Mouse (Mus musculus): ENCODE data around the gene Lrrc75a. TPM values are rescaled to one million over a fixed set of nuclear protein-coding genes. Genes with fewer than 3 reads are reported as not detected.

The Lrrc75a gene
- polyA plus RNA-seq, 1 experiment from 2014 or later = 4.7 TPM

- Histone ChIP-seq H3K27ac (peak overlapping the region; percentile 93), H3K79me2 (ENCODE audit: inconsistent target) (peaks cover 27% of the 10 kb centered on the region), H3K36me3 (ENCODE audit: inconsistent target) (peaks cover 51% of the 10 kb centered on the region), H3K4me3 (ENCODE audit: inconsistent target) (peak overlapping the region; percentile 82)
- WGBS (ENCODE audit: missing documents) = 0% methylated on average over 13 of the region's 13 CpGs
Measured at GRCm38 (mm10) chr11:62603312-62604056, 44.8 kb downstream of the Lrrc75a start.

- Histone ChIP-seq H3K27ac (peak overlapping the region; percentile 93), H3K79me2 (ENCODE audit: inconsistent target) (peaks cover 27% of the 10 kb centered on the region), H3K36me3 (ENCODE audit: inconsistent target) (peaks cover 58% of the 10 kb centered on the region), H3K4me3 (ENCODE audit: inconsistent target) (peak overlapping the region; percentile 82)
- under 1% methylated on average over 58 of the region's 58 CpGs for WGBS (ENCODE audit: missing documents)
Measured at GRCm38 (mm10) chr11:62602619-62603311, 45.6 kb downstream of the Lrrc75a start.

GRCm38 (mm10) chr11:62601732-62602618 is 46.3 kb downstream of the Lrrc75a start:
- peak overlapping the region; percentile 93 for H3K27ac ChIP-seq
- WGBS (ENCODE audit: missing documents) = 24% methylated on average over 17 of the region's 17 CpGs
- peak overlapping the region; percentile 82 for H3K4me3 ChIP-seq (ENCODE audit: inconsistent target)

GRCm38 (mm10) chr11:62598571-62598970 is 49.8 kb downstream of the Lrrc75a start:
- no peak overlapping the region for H3K4me3 ChIP-seq (ENCODE audit: inconsistent target)
- 98% methylated on average over 4 of the region's 4 CpGs for WGBS (ENCODE audit: missing documents)
- H3K27ac ChIP-seq = no peak overlapping the region
- H3K36me3 ChIP-seq (ENCODE audit: inconsistent target) = peaks cover 61% of the 10 kb centered on the region
- H3K79me2 ChIP-seq (ENCODE audit: inconsistent target) = peaks cover 6% of the 10 kb centered on the region

More at GRCm38 (mm10) chr11:62601732-62602618, 46.3 kb downstream of the Lrrc75a start:
- peaks cover 27% of the 10 kb centered on the region for H3K79me2 ChIP-seq (ENCODE audit: inconsistent target)
- peaks cover 57% of the 10 kb centered on the region for H3K36me3 ChIP-seq (ENCODE audit: inconsistent target)

GRCm38 (mm10) chr11:62591904-62592575 is 56.3 kb downstream of the Lrrc75a start:
- Histone ChIP-seq H3K36me3 (ENCODE audit: inconsistent target) (peaks cover 94% of the 10 kb centered on the region), H3K4me3 (ENCODE audit: inconsistent target) (no peak overlapping the region), H3K27ac (no peak overlapping the region), H3K79me2 (ENCODE audit: inconsistent target) (peaks cover 3% of the 10 kb centered on the region; the same call in 1 of the 2 replicates)
- WGBS (ENCODE audit: missing documents) = 92% methylated on average over 8 of the region's 8 CpGs

- Histone ChIP-seq H3K27ac (no peak overlapping the region), H3K79me2 (ENCODE audit: inconsistent target) (peaks cover 10% of the 10 kb centered on the region; the same call in 1 of the 2 replicates), H3K36me3 (ENCODE audit: inconsistent target) (peaks cover 97% of the 10 kb centered on the region), H3K4me3 (ENCODE audit: inconsistent target) (no peak overlapping the region)
- WGBS (ENCODE audit: missing documents) = 86% methylated on average over 2 of the region's 2 CpGs
Measured at GRCm38 (mm10) chr11:62591026-62591425, 57.3 kb downstream of the Lrrc75a start.

- no peak overlapping the region for H3K4me3 ChIP-seq (ENCODE audit: inconsistent target)
- peaks cover 10% of the 10 kb centered on the region; the same call in 1 of the 2 replicates for H3K79me2 ChIP-seq (ENCODE audit: inconsistent target)
- peaks cover 97% of the 10 kb centered on the region for H3K36me3 ChIP-seq (ENCODE audit: inconsistent target)
- H3K27ac ChIP-seq = no peak overlapping the region
- WGBS (ENCODE audit: missing documents) = 95% methylated on average over 10 of the region's 10 CpGs
Measured at GRCm38 (mm10) chr11:62589391-62589790, 58.9 kb downstream of the Lrrc75a start.

- WGBS (ENCODE audit: missing documents) = 80% methylated on average over 5 of the region's 5 CpGs
- Histone ChIP-seq H3K79me2 (ENCODE audit: inconsistent target) (peaks cover 15% of the 10 kb centered on the region; the same call in 1 of the 2 replicates), H3K4me3 (ENCODE audit: inconsistent target) (no peak overlapping the region), H3K27ac (no peak overlapping the region), H3K36me3 (ENCODE audit: inconsistent target) (peaks cover 99% of the 10 kb centered on the region)
Measured at GRCm38 (mm10) chr11:62587034-62587433, 61.3 kb downstream of the Lrrc75a start.

- 98% methylated on average over 9 of the region's 9 CpGs for WGBS (ENCODE audit: missing documents)
- Histone ChIP-seq H3K79me2 (ENCODE audit: inconsistent target) (peaks cover 29% of the 10 kb centered on the region), H3K27ac (no peak overlapping the region), H3K4me3 (ENCODE audit: inconsistent target) (no peak overlapping the region), H3K36me3 (ENCODE audit: inconsistent target) (peaks cover 97% of the 10 kb centered on the region)
Measured at GRCm38 (mm10) chr11:62584671-62585206, 63.6 kb downstream of the Lrrc75a start.

GRCm38 (mm10) chr11:62583031-62583430 is 65.3 kb downstream of the Lrrc75a start:
- peaks cover 96% of the 10 kb centered on the region for H3K36me3 ChIP-seq (ENCODE audit: inconsistent target)
- 89% methylated on average over 5 of the region's 6 CpGs for WGBS (ENCODE audit: missing documents)

GRCm38 (mm10) chr11:62576530-62577152 is 71.7 kb downstream of the Lrrc75a start:
- 0% methylated on average over 16 of the region's 16 CpGs for WGBS (ENCODE audit: missing documents)
- Histone ChIP-seq H3K4me3 (ENCODE audit: inconsistent target) (peak overlapping the region; percentile 94), H3K36me3 (ENCODE audit: inconsistent target) (peaks cover 35% of the 10 kb centered on the region), H3K27ac (peak overlapping the region; percentile 96), H3K79me2 (ENCODE audit: inconsistent target) (peaks cover 62% of the 10 kb centered on the region)

More at GRCm38 (mm10) chr11:62583031-62583430, 65.3 kb downstream of the Lrrc75a start:
- Histone ChIP-seq H3K4me3 (ENCODE audit: inconsistent target) (no peak overlapping the region), H3K79me2 (ENCODE audit: inconsistent target) (peaks cover 45% of the 10 kb centered on the region), H3K27ac (no peak overlapping the region)

- WGBS (ENCODE audit: missing documents) = 2% methylated on average over 27 of the region's 27 CpGs
- Histone ChIP-seq H3K79me2 (ENCODE audit: inconsistent target) (peaks cover 58% of the 10 kb centered on the region), H3K4me3 (ENCODE audit: inconsistent target) (peak overlapping the region; percentile 94), H3K27ac (peak overlapping the region; percentile 96), H3K36me3 (ENCODE audit: inconsistent target) (peaks cover 27% of the 10 kb centered on the region)
Measured at GRCm38 (mm10) chr11:62575659-62576438, 72.5 kb downstream of the Lrrc75a start.

- 2% methylated on average over 9 of the region's 9 CpGs for WGBS (ENCODE audit: missing documents)
- H3K27ac ChIP-seq = peak overlapping the region; percentile 96
- H3K79me2 ChIP-seq (ENCODE audit: inconsistent target) = peaks cover 52% of the 10 kb centered on the region
- H3K36me3 ChIP-seq (ENCODE audit: inconsistent target) = peaks cover 21% of the 10 kb centered on the region; the same call in 1 of the 2 replicates
- peak overlapping the region; percentile 94 for H3K4me3 ChIP-seq (ENCODE audit: inconsistent target)
Measured at GRCm38 (mm10) chr11:62575297-62575658, 73.0 kb downstream of the Lrrc75a start.

All from macrophage (primary cell).